Mouse (Mus musculus) thymus, adult 2 months (tissue): Measurements from ENCODE around the gene Erich6. TPM values are rescaled to one million over a fixed set of nuclear protein-coding genes. Genes with fewer than 3 reads are reported as not detected.

ENCODE experiments used
- DNase-seq: peaks from one replicate; pipeline ENCODE4 v3.0.0; 2021
- H3K27ac ChIP-seq: fragments of 200-500 bp; 2 replicates; pipeline ENCODE4 v1.5.1; 2012; ENCODE audit warnings: low read length, control low read depth; ENCODE audit not compliant: control insufficient read depth, insufficient read depth
- H3K27me3 ChIP-seq: fragments of 200-500 bp; 2 replicates; pipeline ENCODE4 v1.6.1; 2012; ENCODE audit warnings: mild to moderate bottlenecking, low read length, moderate library complexity, mixed read lengths; ENCODE audit not compliant: control insufficient read depth, insufficient read depth
- H3K36me3 ChIP-seq: fragments of 200-500 bp; 2 replicates; pipeline ENCODE4 v1.6.1; 2012; ENCODE audit warnings: mild to moderate bottlenecking, low read length, moderate library complexity; ENCODE audit not compliant: control insufficient read depth, insufficient read depth
- H3K4me1 ChIP-seq: fragments of 200-500 bp; replicated peaks from 2 replicates; pipeline ENCODE4 v1.6.1; 2012; ENCODE audit warnings: low read length; ENCODE audit not compliant: control insufficient read depth, insufficient read depth
- H3K4me3 ChIP-seq: fragments of 200-500 bp; 2 replicates; pipeline ENCODE4 v1.5.1; 2012; ENCODE audit warnings: mild to moderate bottlenecking, low read length, control low read depth, moderate library complexity; ENCODE audit not compliant: control insufficient read depth, insufficient read depth
- CTCF ChIP-seq: fragments of 200-500 bp; IDR thresholded peaks from 2 replicates; pipeline ENCODE4 v1.5.1; 2012; ENCODE audit warnings: mild to moderate bottlenecking, control low read depth, low read length, moderate library complexity, borderline replicate concordance; ENCODE audit not compliant: control insufficient read depth, poor library complexity, insufficient read depth; ENCODE audit errors: extremely low read depth
- POLR2A ChIP-seq: fragments of 200-500 bp; IDR thresholded peaks from 2 replicates; pipeline ENCODE4 v1.6.1; 2012; ENCODE audit warnings: mild to moderate bottlenecking, low read length, control low read depth, moderate library complexity; ENCODE audit not compliant: control insufficient read depth, poor library complexity, insufficient read depth; ENCODE audit errors: extremely low read depth
- WGBS: fragments of 180-500 bp; shearing (Covaris S2); methylation state at CpG from one replicate; pipeline ENCODE4 v1.1.7; 2018; 5-methylcytosine and 5-hydroxymethylcytosine counted together
- polyA plus RNA-seq: library from polyadenylated mRNA; depleted of rRNA; stranded (reverse); fragments of >200 nt; gene quantifications from 2 replicates; pipeline ENCODE4 v1.2.3, GENCODE M21; 2012

Gene Erich6
- polyA plus RNA-seq, 1 experiment: not detected

DNA sequence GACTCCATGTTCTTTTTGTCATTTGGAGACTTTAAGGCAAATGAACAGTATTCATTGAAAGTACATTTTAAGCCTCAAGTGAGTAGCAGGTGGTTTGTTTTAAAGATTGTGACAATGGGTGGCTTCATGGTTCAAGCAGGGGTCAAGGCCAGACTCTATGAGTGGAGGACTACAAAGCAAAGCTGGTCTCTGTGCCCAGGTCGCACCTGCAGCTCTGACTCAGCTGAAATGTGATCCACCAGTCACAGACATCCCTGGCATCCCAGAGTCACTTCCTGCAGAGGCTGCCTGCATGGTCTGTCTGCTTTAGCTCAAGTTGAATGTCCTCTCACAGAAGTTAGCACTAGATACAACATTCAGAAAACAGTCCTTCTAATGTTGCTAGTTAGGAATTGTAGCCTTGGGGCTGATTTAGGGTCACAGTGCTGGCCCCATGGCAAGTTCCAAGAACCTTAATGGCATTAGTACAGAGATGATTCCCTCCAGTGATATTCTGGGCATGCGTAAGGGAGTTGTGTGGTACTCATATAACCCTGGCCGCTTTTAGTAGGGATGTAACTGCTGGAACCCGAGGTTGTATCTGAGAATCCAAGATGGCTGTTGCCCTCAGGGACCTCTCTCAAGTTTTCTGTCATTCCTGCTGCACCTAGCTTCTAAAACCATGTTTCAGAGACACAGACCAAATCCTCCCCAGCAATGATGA lies 35.6 kb upstream of the Erich6 start:
- peaks cover 6% of the 10 kb centered on the region; the same call in 1 of the 2 replicates for H3K36me3 ChIP-seq
- WGBS: 66% methylated on average over 4 of the region's 4 CpGs

DNA sequence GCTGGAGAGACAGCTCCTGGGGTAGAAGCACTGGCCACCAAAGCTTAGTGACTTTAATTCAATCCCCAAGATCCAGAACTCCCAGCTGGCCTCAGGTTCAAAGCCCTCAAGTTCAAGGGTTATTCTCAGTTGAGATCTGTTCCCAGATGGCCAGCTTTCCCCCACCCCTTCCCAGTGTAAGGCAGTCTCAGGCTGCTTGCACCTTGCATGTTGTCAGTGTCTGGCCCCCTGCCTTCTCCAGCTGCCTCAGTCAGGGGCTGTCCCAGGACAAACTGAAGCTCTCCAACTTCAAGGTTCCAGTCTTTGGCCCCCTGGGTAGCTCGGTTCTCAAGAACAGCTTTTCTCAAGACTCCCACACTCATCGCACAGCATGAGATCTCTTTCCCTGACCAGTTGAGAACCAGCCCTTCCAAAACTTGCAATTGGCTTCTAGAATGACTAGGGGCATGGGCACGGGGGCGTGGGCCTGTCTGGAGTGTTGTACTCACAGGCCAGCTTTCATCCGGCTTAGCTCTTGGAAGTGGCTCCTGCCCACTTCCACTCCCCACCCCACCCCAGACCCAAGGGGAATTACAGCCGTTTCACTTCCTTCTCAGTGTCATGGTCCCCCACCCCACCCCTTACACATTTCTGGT lies 34.7 kb upstream of the Erich6 start:
- H3K36me3 ChIP-seq: peaks cover 6% of the 10 kb centered on the region; the same call in 1 of the 2 replicates
- H3K27ac ChIP-seq: no peak overlapping the region
- no peaks in the 10 kb centered on the region; the same call in 1 of the 2 replicates for H3K4me1 ChIP-seq
- DNase-seq: no peak
- TF ChIP-seq POLR2A (no peak), CTCF (no peak)
- 27% methylated on average over 6 of the region's 6 CpGs for WGBS
- no peak overlapping the region for H3K4me3 ChIP-seq
- no peaks in the 10 kb centered on the region for H3K27me3 ChIP-seq

More for the DNA sequence above, 35.6 kb upstream of the Erich6 start:
- Histone ChIP-seq H3K27ac (no peak overlapping the region), H3K27me3 (no peaks in the 10 kb centered on the region), H3K4me3 (no peak overlapping the region), H3K4me1 (no peaks in the 10 kb centered on the region; the same call in 1 of the 2 replicates)
- TF ChIP-seq CTCF (no peak), POLR2A (no peak)
- DNase-seq: no peak

DNA sequence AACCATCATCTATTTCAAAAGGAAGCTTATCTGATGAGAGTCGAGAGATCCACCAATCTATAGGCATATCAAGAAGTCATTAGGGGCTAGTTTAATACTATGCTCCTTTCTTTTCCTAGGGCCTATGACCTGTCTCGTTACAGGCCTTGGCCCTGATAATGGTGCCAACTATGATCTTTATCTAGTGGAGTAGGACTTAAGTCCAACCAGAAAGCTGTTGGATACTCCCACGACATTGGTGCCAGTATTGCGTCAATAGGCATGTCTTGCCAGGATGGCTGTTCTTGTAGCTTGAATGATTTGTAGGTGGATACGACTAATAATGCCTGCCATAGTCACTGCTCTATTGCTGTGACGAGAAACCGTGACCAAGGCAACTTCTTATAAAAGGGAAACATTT lies 27.0 kb upstream of the Erich6 start:
- 97% methylated on average over 7 of the region's 7 CpGs for WGBS
- H3K27ac ChIP-seq: no peak overlapping the region
- H3K4me3 ChIP-seq: no peak overlapping the region
- H3K27me3 ChIP-seq: no peaks in the 10 kb centered on the region
- no peaks in the 10 kb centered on the region for H3K4me1 ChIP-seq
- no peaks in the 10 kb centered on the region for H3K36me3 ChIP-seq
- TF ChIP-seq POLR2A (no peak), CTCF (no peak)
- DNase-seq: no peak

DNA sequence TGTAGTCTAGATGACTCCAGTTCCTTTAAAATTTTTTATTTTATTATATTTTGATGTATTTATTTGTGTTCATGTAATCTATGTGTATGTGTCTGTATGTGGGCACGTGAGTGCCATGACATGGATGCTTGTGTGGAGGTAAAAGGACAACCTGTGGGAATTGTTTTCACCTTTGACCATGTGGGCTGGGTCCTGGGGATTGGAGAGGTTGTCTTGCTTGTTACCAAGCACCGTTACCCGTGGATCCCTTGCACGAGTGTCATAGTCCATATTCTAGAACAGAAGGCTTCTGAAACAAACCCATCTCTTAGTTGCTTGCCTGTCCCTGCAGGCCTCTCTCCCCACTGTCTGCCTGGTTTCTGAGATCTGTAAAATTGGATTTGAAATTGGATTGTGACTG lies 23.6 kb upstream of the Erich6 start:
- H3K36me3 ChIP-seq: no peaks in the 10 kb centered on the region
- no peak for TF ChIP-seq CTCF
- TF ChIP-seq POLR2A: no peak
- DNase-seq: no peak
- no peaks in the 10 kb centered on the region for H3K4me1 ChIP-seq
- H3K27me3 ChIP-seq: no peaks in the 10 kb centered on the region
- WGBS: 94% methylated on average over 4 of the region's 4 CpGs
- H3K4me3 ChIP-seq: no peak overlapping the region
- no peak overlapping the region for H3K27ac ChIP-seq

DNA sequence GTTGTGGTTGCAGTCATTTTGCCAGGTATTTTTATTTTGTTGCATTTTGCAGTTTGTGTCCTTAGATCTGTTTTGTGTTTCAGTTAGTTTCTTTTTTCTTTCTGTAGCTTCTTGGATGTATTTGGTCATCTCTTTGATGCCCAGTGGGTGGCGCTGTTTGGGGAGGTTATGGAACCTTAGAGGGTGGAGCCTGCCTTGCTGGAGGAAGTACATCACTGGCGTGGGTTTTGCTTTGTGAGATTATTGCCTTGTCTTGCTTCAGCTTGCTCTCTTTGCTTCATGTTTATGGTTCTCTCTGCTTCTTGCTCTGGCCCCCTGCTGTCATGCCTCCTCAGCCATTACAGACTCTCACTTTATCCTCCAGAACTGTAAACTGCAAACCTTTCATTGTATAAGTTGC lies 20.3 kb upstream of the Erich6 start:
- H3K4me1 ChIP-seq: no peaks in the 10 kb centered on the region
- WGBS: 19% methylated on average over 2 of the region's 2 CpGs
- no peak overlapping the region for H3K4me3 ChIP-seq
- H3K27me3 ChIP-seq: no peaks in the 10 kb centered on the region
- DNase-seq: peak; percentile 62
- H3K36me3 ChIP-seq: no peaks in the 10 kb centered on the region
- no peak for TF ChIP-seq POLR2A
- TF ChIP-seq CTCF: no peak
- no peak overlapping the region for H3K27ac ChIP-seq

DNA sequence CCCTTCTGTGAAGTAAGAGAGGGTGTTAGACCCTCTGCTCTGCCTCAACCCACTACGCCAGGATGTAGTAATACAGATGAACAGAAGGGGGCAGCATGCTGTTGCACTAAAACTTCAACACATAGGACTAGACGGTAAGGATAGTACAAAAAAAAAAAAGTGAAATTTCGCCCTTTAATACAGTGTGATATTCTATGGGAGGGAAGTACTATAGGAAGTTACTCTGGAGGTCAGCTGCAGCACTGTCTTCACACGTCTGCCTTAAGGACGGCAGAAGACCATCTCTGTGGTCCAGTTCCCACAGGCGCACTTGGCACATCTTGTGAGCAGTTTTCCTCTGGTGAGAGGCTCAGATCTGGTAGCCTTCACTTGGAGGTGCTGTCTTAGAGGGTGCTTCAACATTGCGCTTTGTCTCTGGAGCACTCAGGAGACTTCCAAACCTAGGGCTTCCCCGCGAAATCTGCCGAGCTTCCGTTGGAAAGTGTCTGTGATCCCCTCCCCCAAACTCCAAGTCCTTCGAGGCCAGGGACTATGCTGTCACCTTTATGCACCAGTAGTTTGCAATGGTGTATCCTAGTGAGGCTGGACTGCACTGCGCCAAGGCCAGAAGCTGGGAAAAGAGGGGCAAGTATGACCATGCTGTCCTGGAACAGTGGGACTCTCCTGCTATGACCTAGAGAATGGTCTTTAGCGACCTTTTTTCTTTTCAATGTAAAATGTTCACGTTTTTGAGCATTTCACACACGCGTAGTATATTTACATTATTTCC lies 18.5 kb upstream of the Erich6 start:
- no peak for TF ChIP-seq CTCF
- no peak for TF ChIP-seq POLR2A
- DNase-seq: peak; percentile 69
- no peaks in the 10 kb centered on the region for H3K4me1 ChIP-seq
- H3K27ac ChIP-seq: no peak overlapping the region
- 61% methylated on average over 17 of the region's 17 CpGs for WGBS
- H3K36me3 ChIP-seq: no peaks in the 10 kb centered on the region
- no peaks in the 10 kb centered on the region for H3K27me3 ChIP-seq
- no peak overlapping the region for H3K4me3 ChIP-seq
